Mouse (Mus musculus): ENCODE data around the gene Etl4.

GRCm38 (mm10) chr2:20450945-20451344, 541.4 kb downstream of the Etl4 start:
- TF ChIP-seq TCF12 (IDR thresholded peaks at IDR 0.05; ENCODE audit: insufficient read depth, poor library complexity, severe bottlenecking) (no peak), POLR2AphosphoS2 (IDR thresholded peaks at IDR 0.05; ENCODE audit: insufficient read length, low read depth) (no peak), POLR2A (IDR thresholded peaks at IDR 0.05; ENCODE audit: insufficient read length, low read depth) (no peak), MAX (IDR thresholded peaks at IDR 0.05; ENCODE audit: low read depth) (no peak), USF1 (IDR thresholded peaks at IDR 0.05; ENCODE audit: low read depth) (no peak), MYOG (IDR thresholded peaks at IDR 0.05; ENCODE audit: control insufficient read depth in 1 of 3, insufficient read depth in 1 of 3, insufficient read length in 2 of 3, low read depth in 2 of 3) (no peak)

Measured in myocyte (in vitro differentiated cells).